Mouse (Mus musculus): ENCODE results near the gene Gm40193.

DNA sequence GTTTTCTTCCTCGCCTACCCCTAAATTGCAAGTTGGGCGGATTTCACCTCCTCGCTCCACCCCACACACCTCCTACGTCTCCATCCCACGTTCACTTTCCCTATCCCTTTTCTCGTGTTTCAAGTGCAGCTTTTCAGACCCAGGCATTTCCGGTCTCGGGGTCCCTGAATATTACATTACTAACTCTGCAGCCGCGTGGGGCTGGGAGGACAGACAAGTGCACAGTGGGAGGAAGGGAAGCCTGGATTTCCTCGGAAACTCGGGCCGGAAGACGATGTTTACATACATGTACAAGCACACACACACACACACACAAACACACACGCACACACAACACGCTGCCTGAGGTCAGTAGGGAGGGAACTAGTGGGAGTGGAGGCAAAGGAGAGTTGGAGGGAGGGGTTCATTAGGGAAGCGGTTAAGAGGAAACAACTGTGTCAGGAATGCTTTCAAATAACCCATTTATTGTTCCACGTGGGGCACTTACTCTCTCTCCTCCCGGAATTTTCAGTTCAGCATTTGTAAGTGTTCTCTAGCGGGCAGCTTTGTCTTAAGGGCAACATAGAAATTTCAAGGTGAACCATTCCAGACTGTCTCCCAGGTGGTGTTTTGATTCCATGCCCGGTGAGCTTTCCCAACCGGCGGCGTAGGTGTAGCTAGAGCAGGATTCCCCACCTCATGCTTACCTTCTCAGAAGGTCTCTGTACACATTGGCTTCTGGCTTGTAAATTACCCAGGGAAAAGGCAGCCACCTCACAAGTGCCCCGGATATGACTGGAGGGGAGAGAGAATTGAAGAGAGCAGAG, 30.9 kb upstream of the Gm40193 start:
- TF ChIP-seq EP300 (IDR thresholded peaks at IDR 0.05; ENCODE audit: insufficient read depth, low read depth, low read length), result no peak
- no peak for TF ChIP-seq CTCF (IDR thresholded peaks at IDR 0.05; ENCODE audit: low read depth, low read length)
